Mouse (Mus musculus): Measurements from ENCODE around the gene Olah. TPM values are rescaled to one million over a fixed set of nuclear protein-coding genes. Genes with fewer than 3 reads are reported as not detected.

Olah gene
- polyA plus RNA-seq, 1 experiment from 2014 or later: not detected

DNA sequence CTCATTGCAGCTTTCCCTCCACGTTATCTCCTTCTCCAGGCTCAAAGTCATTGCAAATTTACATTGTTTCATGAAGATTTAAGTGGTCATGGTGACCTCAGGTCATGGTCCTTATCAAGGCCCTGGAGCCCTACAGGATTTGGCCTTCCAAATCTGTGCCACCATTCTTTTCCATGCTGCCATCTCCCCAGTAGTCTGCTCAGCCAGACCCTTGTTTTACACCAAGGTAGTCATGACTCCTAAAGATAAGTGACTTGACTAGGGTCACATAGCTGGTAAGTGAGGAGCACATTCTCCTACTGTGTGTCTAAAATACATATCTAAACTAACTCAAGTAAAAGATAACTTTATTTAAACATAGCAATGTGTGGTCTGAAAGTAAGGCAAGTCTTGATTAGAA is 104.8 kb downstream of the Olah start:
- 43% methylated on average over 1 of the region's 1 CpGs for WGBS (ENCODE audit: insufficient replicate concordance)
- peaks cover 14% of the 10 kb centered on the region; the same call in 1 of the 2 replicates for H3K4me1 ChIP-seq (ENCODE audit: insufficient read depth)
- no peak overlapping the region for H3K4me3 ChIP-seq (ENCODE audit: low read depth, low read length)
- H3K27ac ChIP-seq (ENCODE audit: low read depth): no peak overlapping the region
- no peak for DNase-seq
- H3K27me3 ChIP-seq (ENCODE audit: insufficient read depth, low read length): no peaks in the 10 kb centered on the region
- TF ChIP-seq EP300 (IDR thresholded peaks at IDR 0.05; ENCODE audit: low read depth): no peak
- no peak for TF ChIP-seq CTCF (IDR thresholded peaks at IDR 0.05; ENCODE audit: low read depth)
- no peak overlapping the region for H3K9ac ChIP-seq (replicated peaks)
- no peaks in the 10 kb centered on the region for H3K9me3 ChIP-seq (ENCODE audit: low read length)
- H3K36me3 ChIP-seq (replicated peaks; ENCODE audit: insufficient read depth, low read length): no peaks in the 10 kb centered on the region
- no peak for ATAC-seq
- H3K4me2 ChIP-seq (ENCODE audit: low read depth, low read length): no peak overlapping the region

Other genes starting within 250 kb of the Olah start
- gene Nmt2, start 113.0 kb downstream of the Olah start, polyA plus RNA-seq (2015; fragmentation: Nextera tagmentation; extraction: Ambion mirVana): 17.1 and 17.4 TPM in 2 replicates
- 10.2 and 10.3 TPM in 2 replicates for gene Rpp38, start 64.6 kb downstream of the Olah start, polyA plus RNA-seq (2015; fragmentation: Nextera tagmentation; extraction: Ambion mirVana)
- 0.29 TPM in 1 of 2 replicates, not detected in the other for gene Acbd7, start 61.0 kb downstream of the Olah start, polyA plus RNA-seq (2015; fragmentation: Nextera tagmentation; extraction: Ambion mirVana)
- gene Meig1, start 25.4 kb upstream of the Olah start, polyA plus RNA-seq (2015; fragmentation: Nextera tagmentation; extraction: Ambion mirVana): 0.69 and 0.89 TPM in 2 replicates
- gene Dclre1c, start 26.9 kb upstream of the Olah start, polyA plus RNA-seq (2015; fragmentation: Nextera tagmentation; extraction: Ambion mirVana): 3.0 and 3.1 TPM in 2 replicates
- 2.3 and 2.5 TPM in 2 replicates for gene Suv39h2, start 77.8 kb upstream of the Olah start, polyA plus RNA-seq (2015; fragmentation: Nextera tagmentation; extraction: Ambion mirVana)
- gene Gm45902, start 115.6 kb upstream of the Olah start, polyA plus RNA-seq (2015; fragmentation: Nextera tagmentation; extraction: Ambion mirVana): 0.56 and 1.0 TPM in 2 replicates
- 32.6 and 38.1 TPM in 2 replicates for gene Hspa14, start 115.6 kb upstream of the Olah start, polyA plus RNA-seq (2015; fragmentation: Nextera tagmentation; extraction: Ambion mirVana)
- gene Cdnf, start 115.8 kb upstream of the Olah start, polyA plus RNA-seq (2015; fragmentation: Nextera tagmentation; extraction: Ambion mirVana): 0.12 and 0.40 TPM in 2 replicates
- gene Fam107b, start 173.3 kb upstream of the Olah start, polyA plus RNA-seq (2015; fragmentation: Nextera tagmentation; extraction: Ambion mirVana): 20.5 and 23.1 TPM in 2 replicates

All from liver, postnatal 0 days (tissue).